Mouse (Mus musculus) neural tube, embryonic 14.5 days (tissue): Measurements from ENCODE around the gene Eef2. TPM values are rescaled to one million over a fixed set of nuclear protein-coding genes. Genes with fewer than 3 reads are reported as not detected.
"Not testable (repeated sequence)": the region's sequence is repeated elsewhere in the genome, so short reads cannot be mapped to it uniquely, and the experiment has no call there.

Experiments
- ATAC-seq: fragments of 200-750 bp; cut with Nextera tagmentation; 2 replicates; pipeline ENCODE4 v1.8.0; 2017; ENCODE audit warnings: low read depth, mild to moderate bottlenecking, moderate TSS enrichment, moderate library complexity
- H3K27ac ChIP-seq: fragments of 300-500 bp; sonication (generic); 2 replicates; pipeline ENCODE4 v1.5.1; 2014; ENCODE audit warnings: low read depth, mild to moderate bottlenecking, control low read depth, low read length, moderate library complexity, mixed read lengths
- H3K27me3 ChIP-seq: fragments of 300-500 bp; sonication (generic); 2 replicates; pipeline ENCODE4 v1.6.1; 2014; ENCODE audit warnings: low read length; ENCODE audit not compliant: control insufficient read depth, insufficient read depth
- H3K36me3 ChIP-seq: fragments of 300-500 bp; sonication (generic); 2 replicates; pipeline ENCODE4 v1.6.1; 2014; ENCODE audit warnings: low read length, mixed read lengths; ENCODE audit not compliant: control insufficient read depth, insufficient read depth
- H3K4me1 ChIP-seq: fragments of 300-500 bp; sonication (generic); 2 replicates; pipeline ENCODE4 v1.6.1; 2014; ENCODE audit warnings: low read length; ENCODE audit not compliant: control insufficient read depth, insufficient read depth
- H3K4me2 ChIP-seq: fragments of 300-500 bp; sonication (generic); 2 replicates; pipeline ENCODE4 v1.6.1; 2014; ENCODE audit warnings: mild to moderate bottlenecking, low read depth, low read length, control low read depth
- H3K4me3 ChIP-seq: fragments of 300-500 bp; sonication (generic); 2 replicates; pipeline ENCODE4 v1.5.1; 2014; ENCODE audit warnings: low read depth, low read length, control low read depth, mixed read lengths
- H3K9ac ChIP-seq: fragments of 300-500 bp; sonication (generic); replicated peaks from 2 replicates; pipeline ENCODE4 v1.6.1; 2014; ENCODE audit warnings: low read depth, mild to moderate bottlenecking, control low read depth, low read length, mixed read lengths
- H3K9me3 ChIP-seq: fragments of 300-500 bp; sonication (generic); 2 replicates; pipeline ENCODE4 v1.6.1; 2016; ENCODE audit warnings: low read length; ENCODE audit not compliant: control insufficient read depth
- WGBS: fragments of 180-500 bp; shearing (Covaris S2); extraction: QIAGEN DNeasy Blood & Tissue Kit; methylation state at CpG from one replicate; pipeline ENCODE4 v1.1.7; 2014; 5-methylcytosine and 5-hydroxymethylcytosine counted together
- polyA plus RNA-seq: library from polyadenylated mRNA; unstranded; fragments of >200 nt; fragmentation: Nextera tagmentation; extraction: Ambion mirVana; gene quantifications from 2 replicates; pipeline ENCODE4 v1.2.1, GENCODE M21; 2014

The Eef2 gene
- polyA plus RNA-seq, 1 experiment from 2014 or later = 373 TPM

GRCm38 (mm10) chr10:81162318-81162652 is 14.1 kb upstream of the Eef2 start:
- Histone ChIP-seq H3K4me3 (no peak overlapping the region), H3K9ac (no peak overlapping the region), H3K4me1 (peaks cover 11% of the 10 kb centered on the region), H3K27me3 (no peaks in the 10 kb centered on the region), H3K4me2 (no peak overlapping the region), H3K9me3 (no peaks in the 10 kb centered on the region), H3K36me3 (peaks cover 23% of the 10 kb centered on the region), H3K27ac (no peak overlapping the region; the same call in 1 of the 2 replicates)
- 66% methylated on average over 2 of the region's 2 CpGs for WGBS
- no peak for ATAC-seq

GRCm38 (mm10) chr10:81165118-81165517 is 11.3 kb upstream of the Eef2 start:
- H3K9ac ChIP-seq = no peak overlapping the region
- H3K4me1 ChIP-seq = peaks cover 17% of the 10 kb centered on the region
- H3K36me3 ChIP-seq = peaks cover 14% of the 10 kb centered on the region
- no peak overlapping the region for H3K4me2 ChIP-seq
- no peak overlapping the region for H3K4me3 ChIP-seq
- H3K9me3 ChIP-seq = no peaks in the 10 kb centered on the region
- no peaks in the 10 kb centered on the region for H3K27me3 ChIP-seq
- ATAC-seq = no peak
- WGBS = 79% methylated on average over 8 of the region's 8 CpGs
- H3K27ac ChIP-seq = no peak overlapping the region

- H3K27ac ChIP-seq = peak within 1 kb of the TSS; percentile 80
- H3K4me2 ChIP-seq = peak within 1 kb of the TSS; percentile 87
- H3K9ac ChIP-seq = peak within 1 kb of the TSS; percentile 69
- WGBS = under 1% methylated on average over 58 of the region's 64 CpGs
- peak; percentile 83 for ATAC-seq
- H3K4me3 ChIP-seq = peak within 1 kb of the TSS; percentile 79
- H3K9me3 ChIP-seq = no peaks in the 10 kb centered on the region
- H3K27me3 ChIP-seq = no peaks in the 10 kb centered on the region
- peaks cover 9% of the 10 kb centered on the region; the same call in 1 of the 2 replicates for H3K36me3 ChIP-seq
- peaks cover 13% of the 10 kb centered on the region for H3K4me1 ChIP-seq
These were observed 9.0 kb upstream of the Eef2 start, which contains the start of gene Pias4 for GRCm38 (mm10) chr10:81167200-81168086. Gene Pias4, minus strand, starts transcription at chr10:81167923.

- peak; percentile 62 for ATAC-seq
- WGBS = 13% methylated on average over 5 of the region's 5 CpGs
- 0 out of 2 replicates have a peak overlapping the region, but pooled peaks have one; percentile 32 for H3K9ac ChIP-seq
These were observed 8.4 kb upstream of the Eef2 start for GRCm38 (mm10) chr10:81168087-81168431.

GRCm38 (mm10) chr10:81168521-81169244 is 7.7 kb upstream of the Eef2 start:
- 3% methylated on average over 29 of the region's 29 CpGs for WGBS
- peaks cover 16% of the 10 kb centered on the region for H3K4me1 ChIP-seq
- no peaks in the 10 kb centered on the region for H3K27me3 ChIP-seq
- peak overlapping the region; percentile 69 for H3K4me2 ChIP-seq
- peak overlapping the region; percentile 55; the same call in 1 of the 2 replicates for H3K9ac ChIP-seq
- H3K9me3 ChIP-seq = no peaks in the 10 kb centered on the region
- peak overlapping the region; percentile 79 for H3K4me3 ChIP-seq
- H3K36me3 ChIP-seq = 0 out of 2 replicates have a peak, but pooled peaks cover 3% of the 10 kb centered on the region
- H3K27ac ChIP-seq = peak overlapping the region; percentile 80
- ATAC-seq = peak; percentile 39

More at GRCm38 (mm10) chr10:81168087-81168431, 8.4 kb upstream of the Eef2 start:
- Histone ChIP-seq H3K27ac (peak overlapping the region; percentile 46), H3K27me3 (no peaks in the 10 kb centered on the region), H3K9me3 (no peaks in the 10 kb centered on the region), H3K4me2 (peak overlapping the region; percentile 69), H3K4me1 (peaks cover 12% of the 10 kb centered on the region), H3K36me3 (0 out of 2 replicates have a peak, but pooled peaks cover 6% of the 10 kb centered on the region), H3K4me3 (peak overlapping the region; percentile 79)

- peaks cover 20% of the 10 kb centered on the region for H3K4me1 ChIP-seq
- ATAC-seq = peak; percentile 25; the same call in 1 of the 2 replicates
- WGBS = 42% methylated on average over 10 of the region's 14 CpGs
These were observed 7.0 kb upstream of the Eef2 start for GRCm38 (mm10) chr10:81169411-81169900.

GRCm38 (mm10) chr10:81173132-81173531 is 3.3 kb upstream of the Eef2 start:
- Histone ChIP-seq H3K4me1 (peaks cover 18% of the 10 kb centered on the region), H3K4me3 (no peak overlapping the region), H3K9me3 (no peaks in the 10 kb centered on the region), H3K9ac (peak overlapping the region; percentile 5; the same call in 1 of the 2 replicates), H3K27ac (peak overlapping the region; percentile 66), H3K4me2 (peak overlapping the region; percentile 19), H3K36me3 (peaks cover 7% of the 10 kb centered on the region), H3K27me3 (no peaks in the 10 kb centered on the region)
- 5% methylated on average over 21 of the region's 21 CpGs for WGBS
- ATAC-seq = peak; percentile 13

More at GRCm38 (mm10) chr10:81169411-81169900, 7.0 kb upstream of the Eef2 start:
- H3K27me3 ChIP-seq, H3K36me3 ChIP-seq, H3K9me3 ChIP-seq, H3K4me2 ChIP-seq, H3K4me3 ChIP-seq, H3K27ac ChIP-seq, H3K9ac ChIP-seq: not testable (repeated sequence)

- Histone ChIP-seq H3K9ac (peak overlapping the region; percentile 68), H3K36me3 (peaks cover 23% of the 10 kb centered on the region), H3K9me3 (no peaks in the 10 kb centered on the region), H3K4me2 (peak overlapping the region; percentile 72), H3K4me3 (peak overlapping the region; percentile 32), H3K4me1 (peaks cover 17% of the 10 kb centered on the region), H3K27ac (peak overlapping the region; percentile 96), H3K27me3 (no peaks in the 10 kb centered on the region)
- WGBS = 1% methylated on average over 29 of the region's 29 CpGs
- ATAC-seq = peak; percentile 69
These were observed 1.6 kb upstream of the Eef2 start for GRCm38 (mm10) chr10:81174617-81175344.
